Mouse (Mus musculus) granulocyte monocyte progenitor cell, adult 5-6 weeks (primary cell): ENCODE results near the gene Gss. TPM values are rescaled to one million over a fixed set of nuclear protein-coding genes. Genes with fewer than 3 reads are reported as not detected.

Source experiments
- ATAC-seq: replicated peaks from 2 replicates; pipeline ENCODE4 v1.8.0; 2016; ENCODE audit warnings: mild to moderate bottlenecking, moderate TSS enrichment, inconsistent platforms; ENCODE audit not compliant: poor library complexity, severe bottlenecking
- total RNA-seq, 2 experiments: library from RNA; stranded (forward) in 1 of 2; stranded (reverse) in 1 of 2; fragments of 200-712, 200-1000 nt in 1 of 2; fragments of >200 nt in 1 of 2; fragmentation: Nextera tagmentation in 1 of 2; gene quantifications; 2 replicates each; pipeline ENCODE4 v1.2.3; 2014 to 2017

The Gss gene
- 17.0 and 18.2 TPM in 2 replicates for total RNA-seq (2014; fragmentation: Nextera tagmentation)
- 16.7 and 21.6 TPM in 2 replicates for total RNA-seq (2017)

DNA sequence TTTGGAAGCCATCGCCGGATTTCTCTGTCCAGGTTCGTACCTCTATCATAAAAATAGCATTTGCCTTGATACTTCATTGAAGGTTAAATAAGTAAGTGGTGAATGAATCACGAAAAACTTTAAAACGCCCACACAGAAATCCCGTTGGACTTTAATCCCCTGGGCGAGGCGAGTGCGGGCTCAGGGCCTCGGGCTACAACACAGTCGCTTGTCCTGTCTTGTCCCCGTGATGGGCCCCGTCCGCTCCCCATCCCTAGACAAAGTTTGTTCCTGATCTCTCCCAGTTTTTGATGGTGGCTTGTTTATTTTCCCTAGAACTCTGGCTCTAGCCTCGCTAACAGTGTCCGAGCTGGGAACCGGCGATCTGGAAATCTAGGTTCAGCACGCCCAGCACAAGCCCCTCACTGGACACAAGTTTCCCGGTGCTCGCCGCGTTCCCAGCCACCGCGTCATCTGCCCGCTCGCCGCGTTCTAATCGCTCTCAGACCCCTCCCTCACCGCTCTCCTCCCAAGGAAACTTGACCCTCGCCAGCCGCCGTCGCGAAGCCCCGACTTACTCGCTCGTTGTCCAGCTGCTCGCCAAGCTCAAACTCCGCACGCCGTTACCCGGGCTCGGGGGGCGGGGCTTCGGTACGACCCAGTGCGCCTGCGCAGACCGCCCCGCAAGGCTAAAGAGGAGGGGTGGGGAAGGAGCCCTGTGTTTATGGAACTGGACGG lies at the start of gene Gss:
Gene Gss, minus strand, starts transcription at position 674 of the 717 bp plus-strand sequence.
- ATAC-seq = peak; percentile 96

DNA sequence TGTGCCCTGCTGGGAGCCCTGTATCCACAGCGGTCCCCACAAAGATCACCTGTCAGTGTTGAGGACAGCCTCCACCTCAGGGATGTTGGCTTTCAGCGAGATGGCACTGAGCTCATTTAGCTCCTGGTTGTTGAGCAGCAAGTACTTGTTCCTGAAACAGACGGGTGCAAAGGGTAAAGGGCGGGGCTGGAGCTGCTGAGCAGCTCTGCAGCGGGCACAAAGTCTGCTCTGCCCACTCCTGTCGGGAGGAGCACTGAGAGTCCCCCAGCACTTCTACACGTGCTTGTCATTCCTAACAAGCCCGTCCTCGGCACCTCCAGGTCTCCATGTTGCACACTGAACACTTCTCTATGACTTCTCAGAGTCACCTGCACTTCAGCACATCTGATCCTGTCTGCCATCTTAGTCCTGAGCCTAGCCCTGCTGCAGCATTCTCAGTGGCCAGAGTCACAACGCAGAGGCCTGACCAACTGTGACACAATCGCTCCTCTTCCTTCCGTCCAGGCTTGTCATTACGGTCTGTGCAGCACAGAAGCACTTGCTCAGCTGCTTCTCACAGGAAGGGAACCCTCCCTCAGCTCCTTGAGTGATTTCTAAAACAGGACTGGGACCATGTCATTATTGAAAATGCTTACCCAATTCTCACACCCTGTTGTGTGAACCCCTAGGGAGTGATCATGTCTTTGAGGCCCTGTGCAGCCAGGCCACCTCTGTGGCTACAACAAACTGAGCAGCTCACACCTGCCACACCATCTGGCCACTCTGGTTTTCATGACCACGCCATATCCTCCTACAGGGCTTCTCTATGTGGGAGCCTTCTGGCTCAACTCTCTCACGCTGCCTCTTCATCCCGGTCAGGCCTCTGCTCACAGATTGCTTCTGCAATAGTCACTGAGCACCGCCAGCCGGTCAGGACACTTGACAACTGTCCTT lies 49.2 kb upstream of the Gss start:
- ATAC-seq = no peak

GRCm38 (mm10) chr2:155640656-155641055 lies 48.0 kb upstream of the Gss start:
- no peak for ATAC-seq

GRCm38 (mm10) chr2:155637411-155637810 lies 44.8 kb upstream of the Gss start:
- ATAC-seq = no peak

GRCm38 (mm10) chr2:155636881-155637280 lies 44.3 kb upstream of the Gss start:
- ATAC-seq = no peak

- ATAC-seq = no peak
These were observed 43.4 kb upstream of the Gss start for GRCm38 (mm10) chr2:155635961-155636360.

GRCm38 (mm10) chr2:155634562-155634961 lies 42.0 kb upstream of the Gss start:
- ATAC-seq = no peak

DNA sequence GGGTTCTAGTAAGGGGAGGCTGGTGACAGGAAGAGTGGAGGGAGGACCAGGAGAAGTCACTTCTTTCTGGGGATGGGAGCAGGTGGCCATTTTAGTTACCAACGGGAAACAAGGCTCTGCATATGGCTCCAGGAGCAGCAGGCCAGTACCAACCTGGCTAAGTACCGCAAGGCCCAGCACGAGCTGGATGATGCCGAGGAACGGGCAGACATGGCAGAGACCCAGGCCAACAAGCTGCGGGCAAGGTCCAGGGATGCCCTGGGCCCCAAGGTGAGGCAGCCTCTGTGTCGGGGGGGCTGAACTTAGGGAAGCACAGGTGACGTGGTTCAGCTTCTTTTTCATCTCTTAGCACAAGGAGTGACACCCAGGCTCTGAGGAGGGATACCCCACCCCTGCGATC lies 41.1 kb upstream of the Gss start:
- no peak for ATAC-seq

- ATAC-seq = no peak
These were observed 40.5 kb upstream of the Gss start for GRCm38 (mm10) chr2:155633121-155633520.

DNA sequence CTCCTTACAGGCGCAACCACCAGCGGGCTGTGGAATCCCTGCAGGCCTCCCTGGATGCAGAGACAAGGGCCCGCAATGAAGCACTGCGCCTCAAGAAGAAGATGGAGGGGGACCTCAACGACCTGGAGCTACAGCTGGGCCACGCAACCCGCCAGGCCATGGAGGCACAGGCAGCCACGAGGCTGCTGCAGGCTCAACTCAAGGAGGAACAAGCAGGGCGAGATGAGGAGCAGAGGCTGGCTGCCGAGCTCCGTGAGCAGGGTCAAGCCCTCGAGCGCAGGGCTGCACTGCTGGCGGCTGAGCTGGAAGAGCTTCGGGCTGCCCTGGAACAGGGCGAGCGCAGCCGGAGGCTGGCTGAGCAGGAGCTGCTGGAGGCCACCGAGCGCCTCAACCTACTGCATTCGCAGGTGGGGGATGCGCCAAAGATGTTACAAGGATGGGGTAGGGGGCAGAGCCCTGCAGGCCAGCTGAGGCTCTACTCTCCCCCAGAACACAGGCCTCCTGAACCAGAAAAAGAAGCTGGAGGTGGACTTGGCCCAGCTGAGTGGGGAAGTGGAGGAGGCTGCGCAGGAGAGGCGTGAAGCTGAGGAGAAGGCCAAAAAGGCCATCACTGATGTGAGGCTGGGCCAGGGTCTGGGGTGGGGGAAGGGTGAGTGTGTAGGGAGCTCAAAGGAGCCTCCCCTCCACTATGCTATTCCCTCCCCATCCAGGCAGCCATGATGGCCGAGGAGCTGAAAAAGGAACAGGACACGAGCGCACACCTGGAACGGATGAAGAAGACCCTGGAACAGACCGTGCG lies 39.7 kb upstream of the Gss start:
- ATAC-seq = no peak

GRCm38 (mm10) chr2:155630590-155631416 lies 38.2 kb upstream of the Gss start:
- ATAC-seq = no peak

- no peak for ATAC-seq
These were observed 37.5 kb upstream of the Gss start for GRCm38 (mm10) chr2:155630153-155630552.

- ATAC-seq = peak; percentile 41
These were observed 36.6 kb upstream of the Gss start for GRCm38 (mm10) chr2:155629231-155629661.

DNA sequence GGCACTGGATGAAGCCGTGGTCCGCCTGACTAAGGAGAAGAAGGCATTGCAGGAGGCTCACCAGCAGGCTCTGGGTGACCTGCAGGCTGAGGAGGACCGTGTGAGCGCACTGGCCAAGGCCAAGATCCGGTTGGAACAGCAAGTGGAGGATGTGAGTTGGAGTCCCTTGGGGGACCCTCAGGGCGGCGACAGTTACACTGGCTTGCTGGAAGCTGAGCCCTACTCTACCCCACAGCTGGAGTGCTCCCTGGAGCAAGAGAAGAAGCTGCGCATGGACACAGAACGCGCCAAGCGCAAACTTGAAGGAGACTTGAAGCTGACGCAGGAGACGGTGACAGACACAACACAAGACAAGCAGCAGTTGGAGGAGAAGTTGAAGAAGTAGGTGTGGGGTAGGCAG lies 35.9 kb upstream of the Gss start:
- no peak for ATAC-seq

DNA sequence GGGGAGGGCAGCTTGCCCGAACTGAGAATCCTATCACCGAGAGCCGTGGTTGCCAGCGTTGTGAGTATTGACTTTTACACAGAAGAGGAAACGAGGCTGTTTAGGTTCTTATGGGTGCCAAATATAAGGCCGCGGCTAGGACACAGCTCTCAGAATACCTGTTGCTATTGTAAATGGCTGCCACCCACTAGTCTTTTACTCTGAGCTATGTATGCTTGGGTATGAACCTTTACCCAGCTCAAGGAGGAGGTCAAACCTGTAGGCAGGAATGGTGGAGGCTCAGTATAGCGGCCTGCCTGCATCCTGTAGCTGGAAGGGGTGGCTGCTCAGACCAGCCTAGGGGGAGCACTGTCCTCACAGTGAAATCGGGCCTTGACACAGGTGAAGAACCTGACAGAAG lies 35.5 kb upstream of the Gss start:
- ATAC-seq = no peak

GRCm38 (mm10) chr2:155627030-155627738 lies 34.6 kb upstream of the Gss start:
- ATAC-seq = peak; percentile 53; the same call in 1 of the 2 replicates

- no peak for ATAC-seq
These were observed 33.7 kb upstream of the Gss start for GRCm38 (mm10) chr2:155626277-155626676.

DNA sequence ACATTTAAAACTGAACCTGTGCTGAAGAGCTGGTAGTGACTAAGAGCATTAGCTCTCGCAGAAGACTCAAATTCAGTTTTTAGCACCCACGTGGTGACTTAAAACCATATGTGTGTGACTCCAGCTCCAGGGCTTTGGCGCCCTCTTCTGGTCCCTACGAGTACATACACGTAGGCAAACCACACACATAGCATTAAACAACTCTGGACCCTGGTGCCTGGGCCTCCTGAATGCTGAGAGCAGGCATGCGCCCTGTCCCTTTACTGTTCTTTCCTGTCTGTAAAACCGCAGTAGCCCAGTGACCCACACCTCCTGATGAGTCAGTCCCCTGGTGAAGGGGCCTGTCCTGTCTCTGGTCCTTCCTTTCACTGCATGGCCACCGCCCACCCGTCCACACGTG lies 32.1 kb upstream of the Gss start:
- ATAC-seq = peak; percentile 47

- ATAC-seq = no peak
These were observed 31.4 kb upstream of the Gss start for GRCm38 (mm10) chr2:155623996-155624395.
